Mouse (Mus musculus): ENCODE results near the gene Derl3.

DNA sequence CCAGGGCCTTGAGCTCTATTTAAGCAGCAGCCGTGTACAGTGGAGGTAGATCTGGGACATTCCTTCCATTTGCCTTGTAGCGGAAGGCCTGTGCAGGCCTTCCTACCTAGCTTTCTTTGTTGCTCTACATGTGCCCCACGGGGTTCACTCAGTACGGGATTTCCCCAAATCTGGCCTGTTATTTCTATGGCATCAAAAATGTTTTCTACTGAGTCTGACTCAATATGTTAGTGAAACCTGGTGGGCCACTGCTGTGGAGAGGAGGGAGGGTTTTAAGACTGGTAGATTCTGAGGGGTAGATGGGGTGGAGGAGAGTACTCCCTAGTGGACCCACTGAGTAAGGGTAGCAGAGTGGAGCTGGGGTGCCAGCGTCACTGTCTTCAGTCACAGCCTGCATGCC lies 2.5 kb downstream of the Derl3 start:
- TF ChIP-seq CTCF (IDR thresholded peaks at IDR 0.05; ENCODE audit: borderline replicate concordance, insufficient read depth, low read length) (no peak), POLR2A (IDR thresholded peaks at IDR 0.05; ENCODE audit: low read depth, low read length) (no peak)

Measured in embryonic fibroblast, embryonic 13.5 days (primary cell).